Mouse (Mus musculus) hindbrain, embryonic 16.5 days (tissue): ENCODE results near the gene Mfap1b. TPM values are rescaled to one million over a fixed set of nuclear protein-coding genes. Genes with fewer than 3 reads are reported as not detected.

ENCODE experiments used
- ATAC-seq: fragments of 200-750 bp; cut with Nextera tagmentation; 2 replicates; pipeline ENCODE4 v1.8.0; 2017; ENCODE audit warnings: moderate TSS enrichment, moderate library complexity
- H3K27ac ChIP-seq: fragments of 300-500 bp; sonication (generic); 2 replicates; pipeline ENCODE4 v1.5.1; 2014; ENCODE audit warnings: low read depth, mild to moderate bottlenecking, control low read depth, low read length, moderate library complexity
- H3K27me3 ChIP-seq: fragments of 300-500 bp; sonication (generic); replicated peaks from 2 replicates; pipeline ENCODE4 v1.6.1; 2014; ENCODE audit warnings: low read length; ENCODE audit not compliant: control insufficient read depth, insufficient read depth
- H3K36me3 ChIP-seq: fragments of 300-500 bp; sonication (generic); 2 replicates; pipeline ENCODE4 v1.6.1; 2014; ENCODE audit warnings: mild to moderate bottlenecking, low read length, moderate library complexity, mixed read lengths; ENCODE audit not compliant: control insufficient read depth, insufficient read depth
- H3K4me1 ChIP-seq: fragments of 300-500 bp; sonication (generic); 2 replicates; pipeline ENCODE4 v1.6.1; 2014; ENCODE audit warnings: low read depth, low read length; ENCODE audit not compliant: control insufficient read depth, insufficient read depth
- H3K4me2 ChIP-seq: fragments of 300-500 bp; sonication (generic); 2 replicates; pipeline ENCODE4 v1.6.1; 2014; ENCODE audit warnings: mild to moderate bottlenecking, low read length, control low read depth, moderate library complexity
- H3K4me3 ChIP-seq: fragments of 300-500 bp; sonication (generic); 2 replicates; pipeline ENCODE4 v1.5.1; 2014; ENCODE audit warnings: mild to moderate bottlenecking, low read length, control low read depth, moderate library complexity
- H3K9ac ChIP-seq: fragments of 300-500 bp; sonication (generic); 2 replicates; pipeline ENCODE4 v1.6.1; 2014; ENCODE audit warnings: low read depth, mild to moderate bottlenecking, control low read depth, low read length, moderate library complexity
- H3K9me3 ChIP-seq: fragments of 300-500 bp; sonication (generic); 2 replicates; pipeline ENCODE4 v1.6.1; 2014; ENCODE audit warnings: mild to moderate bottlenecking, low read length, moderate library complexity; ENCODE audit not compliant: control insufficient read depth
- WGBS: fragments of 180-500 bp; shearing (Covaris S2); extraction: QIAGEN DNeasy Blood & Tissue Kit; methylation state at CpG from one replicate; pipeline ENCODE4 v1.1.7; 2014; 5-methylcytosine and 5-hydroxymethylcytosine counted together
- polyA plus RNA-seq: library from polyadenylated mRNA; unstranded; fragments of >200 nt; fragmentation: Nextera tagmentation; extraction: Ambion mirVana; gene quantifications from 2 replicates; pipeline ENCODE4 v1.2.1, GENCODE M21; 2015

Gene Mfap1b
- polyA plus RNA-seq, 1 experiment from 2014 or later, result 68.2 TPM

GRCm38 (mm10) chr2:121452990-121453389 is 20.9 kb downstream of the Mfap1b start, which contains the start of gene Hypk:
Gene Hypk, plus strand, starts transcription at chr2:121453290.
- Histone ChIP-seq H3K4me3 (no peak within 1 kb of the TSS), H3K27me3 (no peaks in the 10 kb centered on the region), H3K4me1 (peaks cover 20% of the 10 kb centered on the region), H3K4me2 (no peak within 1 kb of the TSS), H3K27ac (no peak within 1 kb of the TSS), H3K9me3 (no peaks in the 10 kb centered on the region), H3K9ac (no peak within 1 kb of the TSS), H3K36me3 (peaks cover 12% of the 10 kb centered on the region; the same call in 1 of the 2 replicates)
- 86% methylated on average over 4 of the region's 4 CpGs for WGBS
- ATAC-seq, result no peak

- ATAC-seq, result no peak
- WGBS, result 87% methylated on average over 4 of the region's 4 CpGs
- H3K4me2 ChIP-seq, result no peak overlapping the region
Measured at GRCm38 (mm10) chr2:121452361-121452760, 21.5 kb downstream of the Mfap1b start.

GRCm38 (mm10) chr2:121450093-121450492 is 23.8 kb downstream of the Mfap1b start:
- peak; percentile 5; the same call in 1 of the 2 replicates for ATAC-seq
- 4% methylated on average over 7 of the region's 7 CpGs for WGBS
- Histone ChIP-seq H3K27ac (peak overlapping the region; percentile 97), H3K4me3 (peak overlapping the region; percentile 95), H3K4me2 (peak overlapping the region; percentile 94), H3K27me3 (no peaks in the 10 kb centered on the region), H3K4me1 (peaks cover 12% of the 10 kb centered on the region), H3K9me3 (no peaks in the 10 kb centered on the region), H3K9ac (peak overlapping the region; percentile 94), H3K36me3 (peaks cover 12% of the 10 kb centered on the region; the same call in 1 of the 2 replicates)

More at GRCm38 (mm10) chr2:121452361-121452760, 21.5 kb downstream of the Mfap1b start:
- Histone ChIP-seq H3K4me1 (peaks cover 16% of the 10 kb centered on the region), H3K27me3 (no peaks in the 10 kb centered on the region), H3K27ac (no peak overlapping the region), H3K9ac (no peak overlapping the region), H3K36me3 (peaks cover 12% of the 10 kb centered on the region; the same call in 1 of the 2 replicates), H3K4me3 (no peak overlapping the region), H3K9me3 (no peaks in the 10 kb centered on the region)

GRCm38 (mm10) chr2:121449545-121450011 is 24.3 kb downstream of the Mfap1b start:
- no peaks in the 10 kb centered on the region for H3K27me3 ChIP-seq
- H3K4me3 ChIP-seq, result peak overlapping the region; percentile 95
- H3K36me3 ChIP-seq, result peaks cover 12% of the 10 kb centered on the region; the same call in 1 of the 2 replicates
- H3K9ac ChIP-seq, result peak overlapping the region; percentile 94
- no peaks in the 10 kb centered on the region for H3K9me3 ChIP-seq
- under 1% methylated on average over 46 of the region's 54 CpGs for WGBS
- peaks cover 12% of the 10 kb centered on the region for H3K4me1 ChIP-seq
- ATAC-seq, result peak; percentile 67
- H3K4me2 ChIP-seq, result peak overlapping the region; percentile 94
- H3K27ac ChIP-seq, result peak overlapping the region; percentile 97

DNA sequence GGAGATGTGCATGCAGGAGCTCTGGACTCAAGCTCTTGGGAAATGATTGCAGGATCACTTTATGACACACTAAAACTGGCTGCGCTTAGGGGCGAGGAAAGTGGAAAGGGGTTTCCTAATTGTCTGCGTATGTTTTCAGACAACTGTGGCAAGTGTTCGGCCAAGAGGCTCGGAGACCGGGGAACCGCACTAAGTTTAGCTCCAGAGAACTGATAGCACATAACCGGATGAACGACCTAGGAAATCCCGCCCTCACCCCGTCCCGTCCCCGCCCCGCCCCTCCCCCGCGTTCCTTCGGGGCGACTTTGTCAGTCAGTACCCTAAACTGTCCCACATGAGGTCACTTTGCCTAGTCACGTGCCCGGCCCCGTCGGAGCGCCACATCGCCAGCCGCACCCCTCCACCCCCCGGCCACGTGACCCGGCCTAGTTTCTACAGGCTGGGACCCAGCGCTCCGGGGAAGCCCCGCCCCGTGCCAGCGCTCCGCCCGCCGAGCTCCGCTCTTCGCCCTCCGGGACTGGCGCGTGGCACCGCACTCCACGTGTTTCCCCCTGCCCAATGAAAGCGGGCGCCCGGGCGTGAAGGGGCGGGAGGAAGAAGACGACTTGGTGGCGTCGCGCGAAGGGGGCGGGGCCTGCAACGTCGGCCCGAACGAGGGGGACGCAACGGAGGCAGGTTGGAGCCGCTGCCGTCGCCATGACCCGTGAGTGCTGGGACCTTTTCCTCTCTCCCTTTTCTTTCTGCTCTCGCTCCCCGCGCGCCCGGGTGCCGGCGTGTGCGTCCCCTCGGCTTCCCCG is 24.9 kb downstream of the Mfap1b start, which contains the start of gene Serf2:
Gene Serf2 (plus strand): TSS at position 457 of the 797 bp plus-strand sequence.
- peak; percentile 98 for ATAC-seq
- Histone ChIP-seq H3K9ac (peak within 1 kb of the TSS; percentile 94), H3K27ac (peak within 1 kb of the TSS; percentile 97), H3K4me2 (peak within 1 kb of the TSS; percentile 94), H3K9me3 (no peaks in the 10 kb centered on the region), H3K4me1 (peaks cover 12% of the 10 kb centered on the region), H3K36me3 (peaks cover 12% of the 10 kb centered on the region; the same call in 1 of the 2 replicates), H3K27me3 (no peaks in the 10 kb centered on the region), H3K4me3 (peak within 1 kb of the TSS; percentile 95)
- under 1% methylated on average over 66 of the region's 74 CpGs for WGBS

- Histone ChIP-seq H3K9me3 (no peaks in the 10 kb centered on the region), H3K4me1 (peaks cover 12% of the 10 kb centered on the region), H3K36me3 (peaks cover 9% of the 10 kb centered on the region; the same call in 1 of the 2 replicates), H3K27me3 (no peaks in the 10 kb centered on the region), H3K27ac (peak overlapping the region; percentile 79), H3K9ac (peak overlapping the region; percentile 53; the same call in 1 of the 2 replicates), H3K4me2 (peak overlapping the region; percentile 91), H3K4me3 (peak overlapping the region; percentile 95)
- 21% methylated on average over 9 of the region's 9 CpGs for WGBS
- no peak for ATAC-seq
Measured at GRCm38 (mm10) chr2:121448136-121448535, 25.7 kb downstream of the Mfap1b start.

DNA sequence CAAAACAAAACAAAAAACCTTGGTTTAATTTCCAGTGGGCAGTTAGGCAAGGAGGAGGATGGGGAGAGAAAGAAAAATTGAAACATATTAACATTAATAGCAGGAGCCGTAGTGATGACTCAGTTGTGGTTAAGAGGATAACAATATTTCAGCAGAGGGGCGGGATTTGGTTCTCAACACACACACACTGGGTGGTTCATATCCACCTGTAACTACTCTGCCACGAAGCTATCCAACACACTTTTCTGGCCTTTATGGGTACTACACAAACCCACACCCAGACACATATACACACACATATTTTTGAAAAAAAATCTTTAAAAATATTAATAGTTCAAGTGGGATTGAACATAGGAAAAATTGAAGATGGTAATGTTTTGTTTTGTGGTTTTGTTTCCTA is 26.9 kb downstream of the Mfap1b start:
- no peak for ATAC-seq
- Histone ChIP-seq H3K9ac (no peak overlapping the region), H3K9me3 (no peaks in the 10 kb centered on the region), H3K27me3 (peaks cover 7% of the 10 kb centered on the region), H3K4me3 (no peak overlapping the region), H3K36me3 (no peaks in the 10 kb centered on the region), H3K4me1 (peaks cover 21% of the 10 kb centered on the region), H3K4me2 (no peak overlapping the region), H3K27ac (no peak overlapping the region)
- 91% methylated on average over 3 of the region's 3 CpGs for WGBS

DNA sequence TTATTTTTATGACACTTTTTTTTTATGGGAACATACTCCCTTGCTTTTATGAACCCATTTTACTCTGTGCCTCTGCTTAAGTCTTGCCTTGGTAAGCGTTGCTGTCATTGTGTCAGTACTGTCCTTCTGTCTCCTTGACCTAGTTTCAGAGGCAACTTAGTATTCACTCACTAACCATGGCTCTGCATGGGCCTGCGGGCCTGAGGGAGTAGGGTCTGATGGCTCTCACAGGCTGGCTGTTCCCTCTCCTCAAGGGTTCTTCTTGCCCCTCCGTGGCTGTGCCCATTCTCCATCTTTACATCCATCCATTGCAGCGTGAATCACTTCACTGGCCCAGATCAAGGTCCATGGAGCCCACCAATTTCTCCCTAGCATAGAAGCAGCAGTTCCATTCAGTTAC is 27.4 kb downstream of the Mfap1b start:
- 79% methylated on average over 4 of the region's 4 CpGs for WGBS
- Histone ChIP-seq H3K4me3 (no peak overlapping the region), H3K4me2 (no peak overlapping the region), H3K27ac (no peak overlapping the region), H3K27me3 (peaks cover 9% of the 10 kb centered on the region), H3K4me1 (peaks cover 23% of the 10 kb centered on the region), H3K36me3 (no peaks in the 10 kb centered on the region), H3K9me3 (no peaks in the 10 kb centered on the region), H3K9ac (no peak overlapping the region)
- no peak for ATAC-seq

- Histone ChIP-seq H3K36me3 (no peaks in the 10 kb centered on the region), H3K4me2 (no peak overlapping the region)
Measured at GRCm38 (mm10) chr2:121445117-121445516, 28.8 kb downstream of the Mfap1b start.

More at GRCm38 (mm10) chr2:121445117-121445516, 28.8 kb downstream of the Mfap1b start:
- H3K4me1 ChIP-seq, result peaks cover 15% of the 10 kb centered on the region
- H3K27ac ChIP-seq, result no peak overlapping the region
- H3K9me3 ChIP-seq, result no peaks in the 10 kb centered on the region
- H3K9ac ChIP-seq, result no peak overlapping the region
- WGBS, result 81% methylated on average over 3 of the region's 3 CpGs
- H3K27me3 ChIP-seq, result peaks cover 15% of the 10 kb centered on the region
- no peak for ATAC-seq
- no peak overlapping the region for H3K4me3 ChIP-seq
